Mouse (Mus musculus) adrenal gland, postnatal 36 days (tissue): Measurements from ENCODE around the gene Prph2. TPM values are rescaled to one million over a fixed set of nuclear protein-coding genes. Genes with fewer than 3 reads are reported as not detected.

ENCODE experiments used
- DNase-seq, 2 experiments: peaks; one replicate each; pipeline ENCODE4 v3.0.0; 2021; ENCODE audit warnings: mixed read lengths in 1 of 2
- long read RNA-seq, 2 experiments: library from polyadenylated mRNA; stranded (forward); transcript quantifications; one replicate each; pipeline ENCODE4 v2.0.0; 2021; ENCODE audit warnings: borderline sequencing depth in 2 of 2
- total RNA-seq, 2 experiments: library from RNA; stranded (reverse); gene quantifications; 2 replicates each; pipeline ENCODE4 v1.2.3; 2021

Prph2 gene
- total RNA-seq: not detected
- long read RNA-seq, experiment 1: 0 reads
- long read RNA-seq, experiment 2: 0 reads

- DNase-seq: no peak
Measured at GRCm38 (mm10) chr17:46910186-46910585, at the start of gene Prph2. Gene Prph2, plus strand, starts transcription at chr17:46910459.

- no peak for DNase-seq
Measured at GRCm38 (mm10) chr17:46864566-46865195, 45.6 kb upstream of the Prph2 start.

GRCm38 (mm10) chr17:46866836-46867235 is 43.4 kb upstream of the Prph2 start:
- peak; percentile 76 to 84 for DNase-seq

GRCm38 (mm10) chr17:46870204-46870798 is 40.0 kb upstream of the Prph2 start:
- no peak for DNase-seq

GRCm38 (mm10) chr17:46870913-46871312 is 39.3 kb upstream of the Prph2 start:
- DNase-seq: no peak

- no peak for DNase-seq
Measured at GRCm38 (mm10) chr17:46872806-46873205, 37.5 kb upstream of the Prph2 start.

GRCm38 (mm10) chr17:46874133-46874532 is 36.1 kb upstream of the Prph2 start:
- peak; percentile 63 to 76 for DNase-seq

- DNase-seq: no peak
Measured at GRCm38 (mm10) chr17:46875626-46876025, 34.6 kb upstream of the Prph2 start.

- peak in 1 of 2 experiments; percentile 20 for DNase-seq
Measured at GRCm38 (mm10) chr17:46876371-46876950, 33.8 kb upstream of the Prph2 start.

GRCm38 (mm10) chr17:46877061-46877460 is 33.2 kb upstream of the Prph2 start:
- DNase-seq: no peak

- DNase-seq: peak; percentile 35 to 46
Measured at GRCm38 (mm10) chr17:46879841-46880311, 30.4 kb upstream of the Prph2 start.

GRCm38 (mm10) chr17:46880322-46880721 is 29.9 kb upstream of the Prph2 start:
- DNase-seq: no peak

- no peak for DNase-seq
Measured at GRCm38 (mm10) chr17:46881728-46882127, 28.5 kb upstream of the Prph2 start.

GRCm38 (mm10) chr17:46883107-46883506 is 27.2 kb upstream of the Prph2 start:
- no peak for DNase-seq

- DNase-seq: no peak
Measured at GRCm38 (mm10) chr17:46884766-46885165, 25.5 kb upstream of the Prph2 start.

- DNase-seq: no peak
Measured at GRCm38 (mm10) chr17:46885218-46885909, 24.9 kb upstream of the Prph2 start.

- no peak for DNase-seq
Measured at GRCm38 (mm10) chr17:46885910-46886643, 24.2 kb upstream of the Prph2 start.

GRCm38 (mm10) chr17:46888511-46889212 is 21.6 kb upstream of the Prph2 start:
- DNase-seq: peak; percentile 48 to 66

GRCm38 (mm10) chr17:46889450-46890084 is 20.7 kb upstream of the Prph2 start:
- peak; percentile 88 to 91 for DNase-seq

GRCm38 (mm10) chr17:46890116-46890815 is 20.0 kb upstream of the Prph2 start, which contains the start of gene Tbcc:
Gene Tbcc, plus strand, starts transcription at chr17:46890684.
- peak; percentile 98 for DNase-seq
